Mouse (Mus musculus): Measurements from ENCODE around the gene Hist2h3b.
A peak's percentile ranks its signal among the peaks of the same experiment; 100 is the strongest.
"Not testable (repeated sequence)": the region's sequence is repeated elsewhere in the genome, so short reads cannot be mapped to it uniquely, and the experiment has no call there.

The Hist2h3b gene

GRCm38 (mm10) chr3:96238954-96239793 is 29.3 kb upstream of the Hist2h3b start, which contains the start of gene Hist2h3c2:
Hist2h3c2 (minus strand) TSS chr3:96239127.
- DNase-seq (ENCODE audit: low spot score in 2 of 2), result not testable (repeated sequence)

- peak; percentile 93 to 97 for DNase-seq (ENCODE audit: low spot score in 2 of 2)
Measured at GRCm38 (mm10) chr3:96239949-96240798, 28.3 kb upstream of the Hist2h3b start, which contains the start of gene Hist2h2aa2. Hist2h2aa2 (minus strand) TSS chr3:96240276.

GRCm38 (mm10) chr3:96240799-96241197 is 27.7 kb upstream of the Hist2h3b start:
- DNase-seq (ENCODE audit: low spot score in 2 of 2), result no peak

DNA sequence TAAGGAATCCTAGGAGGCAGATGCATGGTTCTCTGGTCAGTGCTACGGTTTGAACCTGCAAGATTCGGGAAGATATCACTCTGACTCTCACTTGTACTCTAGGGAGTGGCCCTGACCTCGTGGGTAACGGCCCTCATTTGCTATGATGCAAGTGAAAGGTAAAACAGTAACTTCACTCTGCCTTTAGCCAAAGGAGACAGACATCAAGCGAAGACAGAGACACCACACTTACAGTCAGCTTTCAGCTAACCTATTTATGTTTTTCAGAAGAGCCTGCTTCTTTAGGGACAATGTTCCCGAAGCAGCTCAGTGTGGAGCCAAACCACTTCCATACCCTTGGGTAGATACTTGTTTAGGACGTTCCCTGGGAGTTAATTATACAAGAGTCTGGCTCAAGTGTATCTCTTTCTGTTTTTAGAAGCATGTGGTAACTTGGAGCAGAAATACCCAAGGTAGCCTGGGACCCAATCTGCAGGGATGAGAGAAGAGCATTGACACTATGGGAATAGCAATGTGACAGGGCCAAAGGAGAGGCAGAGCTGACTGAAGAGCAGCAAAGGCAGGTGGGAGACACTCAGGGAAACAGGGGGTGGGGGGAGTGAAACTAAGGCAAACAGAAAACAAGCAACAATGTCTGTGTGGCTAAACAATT is 24.4 kb upstream of the Hist2h3b start:
- DNase-seq (ENCODE audit: low spot score in 2 of 2), result no peak

GRCm38 (mm10) chr3:96245003-96245886 is 23.2 kb upstream of the Hist2h3b start, which contains the start of gene Hist2h2aa1:
Hist2h2aa1 (plus strand) TSS chr3:96245497.
- DNase-seq (ENCODE audit: low spot score in 2 of 2), result peak; percentile 83 to 86

- DNase-seq (ENCODE audit: low spot score in 2 of 2), result not testable (repeated sequence)
Measured at GRCm38 (mm10) chr3:96246018-96246417, 22.4 kb upstream of the Hist2h3b start.

DNA sequence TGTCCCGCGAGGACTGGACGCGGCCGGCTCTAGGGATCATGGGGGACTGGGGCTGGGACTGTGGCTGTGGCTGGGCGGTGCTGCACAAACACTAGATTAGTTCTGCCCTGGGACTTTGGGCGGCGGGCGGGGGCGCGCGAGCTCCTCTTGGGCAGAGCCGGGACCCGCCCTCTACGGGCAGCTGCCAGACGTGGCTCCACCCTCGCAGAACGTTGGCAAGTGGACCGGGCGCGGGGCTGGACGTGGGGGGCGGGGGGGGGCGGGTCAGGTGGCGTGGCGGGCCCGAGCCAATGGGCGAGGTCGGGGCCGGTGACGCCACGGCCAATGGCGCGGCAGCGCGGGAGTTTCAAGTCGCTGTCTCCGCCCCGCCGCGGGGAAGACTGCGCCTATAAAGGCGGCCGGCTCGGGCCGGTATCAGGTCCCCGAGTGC is 22.0 kb upstream of the Hist2h3b start, which contains the start of gene Hist2h3c1:
Gene Hist2h3c1, plus strand, starts transcription at position 259 of the 430 bp plus-strand sequence.
- DNase-seq (ENCODE audit: low spot score in 2 of 2), result not testable (repeated sequence)

- DNase-seq (ENCODE audit: low spot score in 2 of 2), result no peak
Measured at GRCm38 (mm10) chr3:96247356-96248140, 20.9 kb upstream of the Hist2h3b start.

GRCm38 (mm10) chr3:96248141-96249033 is 20.1 kb upstream of the Hist2h3b start:
- DNase-seq (ENCODE audit: low spot score in 2 of 2), result no peak

DNA sequence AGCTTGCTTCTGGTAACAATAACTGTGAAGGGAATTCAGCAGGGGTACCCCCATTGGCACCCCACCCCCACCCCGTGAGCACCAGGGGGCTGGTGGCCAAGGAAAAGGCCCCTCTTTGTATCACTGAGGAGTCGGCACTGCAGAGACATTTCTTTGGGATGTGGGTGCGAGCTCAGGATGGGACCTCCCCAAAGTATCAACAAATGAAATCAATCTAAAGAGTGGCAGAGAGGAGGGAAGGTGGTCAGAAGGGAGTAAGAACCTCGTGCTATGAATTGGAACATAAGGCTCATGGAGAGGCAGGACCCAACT is 19.5 kb upstream of the Hist2h3b start:
- DNase-seq (ENCODE audit: low spot score in 2 of 2), result no peak

- DNase-seq (ENCODE audit: low spot score in 2 of 2), result no peak
Measured at GRCm38 (mm10) chr3:96250890-96251289, 17.6 kb upstream of the Hist2h3b start.

DNA sequence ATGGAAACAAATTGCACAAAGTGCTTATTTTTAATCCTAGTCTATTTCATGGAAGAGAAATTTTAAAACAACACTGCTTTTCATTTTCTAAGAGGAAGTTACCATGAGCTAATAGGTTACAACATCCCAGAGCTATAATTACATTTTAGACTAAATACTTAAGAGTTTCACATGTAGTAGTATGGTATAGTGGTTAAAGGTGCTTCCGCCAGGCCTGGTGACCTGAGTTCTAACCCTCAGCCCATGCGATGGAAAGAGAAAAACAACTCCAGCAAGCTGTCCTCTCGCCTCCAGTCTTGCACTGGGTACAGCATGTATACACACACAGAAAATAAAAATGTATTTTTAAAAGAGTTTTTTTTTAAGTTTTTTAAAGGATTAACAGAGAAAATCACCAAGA is 16.7 kb upstream of the Hist2h3b start:
- no peak for DNase-seq (ENCODE audit: low spot score in 2 of 2)

- no peak for DNase-seq (ENCODE audit: low spot score in 2 of 2)
Measured at GRCm38 (mm10) chr3:96254683-96255355, 13.6 kb upstream of the Hist2h3b start.

DNA sequence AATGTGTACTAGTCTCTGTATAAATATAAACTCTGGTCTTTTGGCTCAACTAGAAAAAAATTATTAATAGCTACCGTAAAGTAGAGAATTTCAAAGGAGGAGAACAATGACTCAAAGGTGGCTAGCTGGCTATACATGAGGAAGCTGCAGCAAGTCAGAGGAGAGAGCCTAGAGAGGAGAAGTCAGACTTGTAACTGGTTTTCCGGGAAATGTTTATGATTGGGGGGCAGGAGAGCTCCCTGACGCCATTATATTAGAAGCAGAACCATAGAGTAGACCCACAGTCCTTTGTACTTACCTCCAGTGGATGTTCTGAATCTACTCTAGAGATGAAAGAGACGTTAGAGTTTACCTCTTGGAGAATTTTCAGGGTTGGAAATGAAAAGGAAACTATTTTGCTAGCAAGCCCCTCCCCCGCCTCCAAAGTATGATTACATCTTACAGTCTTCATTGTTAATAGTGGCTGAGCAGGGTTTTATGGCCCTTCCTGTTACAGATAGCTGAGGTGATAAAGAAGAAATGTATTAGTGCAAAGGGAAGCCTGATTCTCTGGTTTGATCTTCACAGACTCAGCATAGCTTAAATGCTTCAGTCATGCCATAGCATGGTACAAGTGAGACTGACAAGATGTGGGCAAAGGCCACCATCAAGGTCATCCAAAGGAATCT is 12.4 kb upstream of the Hist2h3b start:
- no peak for DNase-seq (ENCODE audit: low spot score in 2 of 2)

GRCm38 (mm10) chr3:96257190-96257589 is 11.3 kb upstream of the Hist2h3b start:
- DNase-seq (ENCODE audit: low spot score in 2 of 2), result no peak

DNA sequence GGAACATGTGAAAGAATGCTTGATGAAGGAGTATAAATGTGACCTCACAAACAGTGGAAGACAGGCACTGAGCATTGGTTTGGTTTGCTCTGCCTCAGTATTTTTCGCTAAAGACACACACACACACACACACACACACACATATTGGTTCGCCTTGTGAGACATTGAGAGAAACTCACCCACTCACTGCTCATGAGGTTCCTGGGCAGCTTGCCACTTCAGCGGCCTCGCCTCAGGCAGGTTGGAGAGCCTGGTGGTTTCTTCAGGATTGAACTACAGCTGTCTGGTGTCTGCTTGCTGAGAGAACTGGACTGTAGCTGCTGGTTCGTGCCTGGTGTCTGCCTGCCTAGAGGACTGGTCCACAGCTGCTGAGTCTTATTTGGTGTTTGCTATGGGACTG is 8.2 kb upstream of the Hist2h3b start:
- no peak for DNase-seq (ENCODE audit: low spot score in 2 of 2)

DNA sequence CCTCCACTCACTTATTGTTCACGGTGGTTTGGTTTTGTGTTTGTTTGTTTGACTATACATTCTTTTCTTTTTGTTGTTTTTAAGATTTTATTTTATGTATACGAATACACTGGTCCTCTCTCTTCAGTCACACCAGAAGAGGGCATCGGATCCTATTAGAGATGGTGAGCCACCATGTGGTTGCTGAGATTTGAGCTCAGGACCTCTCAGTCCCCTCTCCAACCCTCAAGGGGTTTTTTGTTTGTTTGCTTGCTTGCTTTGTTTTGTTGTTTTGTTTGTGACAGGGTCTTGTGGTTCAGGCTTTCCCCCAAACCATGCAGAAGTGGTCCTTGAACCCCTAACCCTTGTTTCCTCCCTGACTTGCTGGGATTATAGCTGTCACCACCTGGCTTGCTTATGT is 6.8 kb upstream of the Hist2h3b start:
- no peak for DNase-seq (ENCODE audit: low spot score in 2 of 2)
